Mouse (Mus musculus) heart, embryonic 12.5 days (tissue): ENCODE results near the gene Cemip. TPM values are rescaled to one million over a fixed set of nuclear protein-coding genes. Genes with fewer than 3 reads are reported as not detected.

Experiments
- ATAC-seq: fragments of 200-750 bp; cut with Nextera tagmentation; 2 replicates; pipeline ENCODE4 v1.8.0; 2017; ENCODE audit warnings: moderate TSS enrichment, moderate library complexity; ENCODE audit not compliant: insufficient number of reproducible peaks, low FRiP score
- H3K27ac ChIP-seq: fragments of 300-500 bp; sonication (generic); 2 replicates; pipeline ENCODE4 v1.5.1; 2016; ENCODE audit warnings: mild to moderate bottlenecking, moderate library complexity; ENCODE audit not compliant: poor library complexity, severe bottlenecking
- H3K27me3 ChIP-seq: fragments of 300-500 bp; sonication (generic); replicated peaks from 2 replicates; pipeline ENCODE4 v1.6.1; 2016; ENCODE audit warnings: mild to moderate bottlenecking, moderate library complexity
- H3K36me3 ChIP-seq: fragments of 300-500 bp; sonication (generic); 2 replicates; pipeline ENCODE4 v1.6.1; 2016; ENCODE audit warnings: mild to moderate bottlenecking, moderate library complexity
- H3K4me1 ChIP-seq: fragments of 300-500 bp; sonication (generic); replicated peaks from 2 replicates; pipeline ENCODE4 v1.6.1; 2016; ENCODE audit warnings: mild to moderate bottlenecking
- H3K4me2 ChIP-seq: fragments of 300-500 bp; sonication (generic); 2 replicates; pipeline ENCODE4 v1.6.1; 2016; ENCODE audit warnings: mild to moderate bottlenecking, moderate library complexity
- H3K4me3 ChIP-seq: fragments of 300-500 bp; sonication (generic); 2 replicates; pipeline ENCODE4 v1.5.1; 2016; ENCODE audit warnings: mild to moderate bottlenecking
- H3K9ac ChIP-seq: fragments of 300-500 bp; sonication (generic); 2 replicates; pipeline ENCODE4 v1.6.1; 2016; ENCODE audit warnings: mild to moderate bottlenecking, moderate library complexity
- H3K9me3 ChIP-seq: fragments of 300-500 bp; sonication (generic); replicated peaks from 2 replicates; pipeline ENCODE4 v1.6.1; 2016; ENCODE audit warnings: mild to moderate bottlenecking, moderate library complexity
- WGBS: fragments of 180-500 bp; shearing (Covaris S2); methylation state at CpG from one replicate; pipeline ENCODE4 v1.1.7; 2016; 5-methylcytosine and 5-hydroxymethylcytosine counted together
- polyA plus RNA-seq: library from polyadenylated mRNA; unstranded; fragments of >200 nt; fragmentation: Nextera tagmentation; extraction: Ambion mirVana; gene quantifications from 2 replicates; pipeline ENCODE4 v1.2.1, GENCODE M21; 2016

Cemip gene
- polyA plus RNA-seq, 1 experiment from 2014 or later, result 1.0 TPM

DNA sequence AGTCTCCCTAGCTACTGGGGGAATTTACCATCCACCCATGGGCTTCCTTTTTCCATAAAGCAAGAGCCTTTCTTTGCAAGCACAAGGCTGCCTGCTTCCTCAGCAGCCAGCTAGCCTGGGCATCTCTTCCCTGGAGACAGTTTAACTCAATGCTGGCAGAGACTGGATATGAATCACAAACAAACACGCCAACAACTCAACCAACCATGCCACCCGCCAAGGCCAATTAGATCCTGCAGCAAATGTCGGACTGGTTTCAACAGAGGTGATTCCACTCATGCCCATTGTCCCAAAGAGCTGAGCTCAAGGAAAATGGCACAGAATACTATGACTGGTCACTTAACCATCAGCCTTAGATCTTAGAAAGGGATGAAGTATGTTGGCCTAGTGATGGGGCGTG, 97.0 kb downstream of the Cemip start:
- Histone ChIP-seq H3K9ac (no peak overlapping the region), H3K27ac (no peak overlapping the region), H3K4me1 (no peaks in the 10 kb centered on the region), H3K4me2 (no peak overlapping the region), H3K27me3 (no peaks in the 10 kb centered on the region), H3K36me3 (no peaks in the 10 kb centered on the region), H3K4me3 (no peak overlapping the region), H3K9me3 (no peaks in the 10 kb centered on the region)
- 88% methylated on average over 4 of the region's 4 CpGs for WGBS
- ATAC-seq, result no peak

DNA sequence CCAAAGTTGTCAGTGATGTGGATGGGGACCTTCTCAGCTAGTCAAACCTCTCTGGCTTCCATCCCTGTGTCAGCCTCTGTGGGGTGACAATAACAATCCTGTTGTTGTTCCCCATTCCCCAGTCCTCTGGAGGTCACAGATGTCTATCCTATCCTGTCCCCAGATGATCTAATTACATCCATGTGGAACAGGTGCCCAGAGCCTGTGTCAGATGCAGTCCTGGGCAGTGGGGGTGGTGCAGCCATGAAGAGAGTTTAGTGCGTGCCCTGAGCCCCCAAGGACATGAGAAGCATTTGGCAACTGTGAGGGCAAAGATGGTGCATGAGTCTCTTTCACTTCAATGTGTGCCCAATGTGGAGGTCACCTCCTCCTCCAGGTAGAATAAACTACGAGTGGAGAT, 100.6 kb downstream of the Cemip start:
- H3K27me3 ChIP-seq, result no peaks in the 10 kb centered on the region
- ATAC-seq, result no peak
- WGBS, result 65% methylated on average over 2 of the region's 2 CpGs
- H3K9me3 ChIP-seq, result no peaks in the 10 kb centered on the region
- H3K4me2 ChIP-seq, result no peak overlapping the region
- H3K4me1 ChIP-seq, result no peaks in the 10 kb centered on the region
- H3K27ac ChIP-seq, result no peak overlapping the region
- H3K36me3 ChIP-seq, result no peaks in the 10 kb centered on the region
- no peak overlapping the region for H3K4me3 ChIP-seq
- H3K9ac ChIP-seq, result no peak overlapping the region

DNA sequence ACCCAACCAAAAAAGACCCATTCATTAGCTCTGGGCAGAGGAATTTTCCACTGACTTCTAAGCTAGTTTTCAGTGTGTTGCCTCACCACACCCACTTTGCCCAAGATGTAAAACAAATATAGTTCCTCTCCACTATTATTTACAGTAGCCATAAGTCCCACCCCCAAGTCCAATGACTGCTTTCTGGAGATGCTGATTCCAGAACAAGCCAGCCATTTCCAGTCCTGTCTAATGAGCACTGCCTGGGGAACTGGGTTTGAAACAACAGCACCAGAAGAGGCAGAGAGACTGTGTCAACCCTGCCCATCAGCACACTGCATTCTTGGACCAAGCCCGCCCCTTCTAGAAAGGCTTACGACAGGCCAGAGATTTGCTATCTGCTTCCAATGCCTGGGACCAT, 103.7 kb downstream of the Cemip start:
- H3K4me1 ChIP-seq, result peaks cover 13% of the 10 kb centered on the region
- no peak overlapping the region for H3K4me2 ChIP-seq
- H3K9me3 ChIP-seq, result no peaks in the 10 kb centered on the region
- no peak overlapping the region for H3K9ac ChIP-seq
- no peak overlapping the region for H3K27ac ChIP-seq
- no peaks in the 10 kb centered on the region for H3K27me3 ChIP-seq
- 54% methylated on average over 2 of the region's 2 CpGs for WGBS
- H3K4me3 ChIP-seq, result no peak overlapping the region
- no peaks in the 10 kb centered on the region for H3K36me3 ChIP-seq
- ATAC-seq, result no peak

DNA sequence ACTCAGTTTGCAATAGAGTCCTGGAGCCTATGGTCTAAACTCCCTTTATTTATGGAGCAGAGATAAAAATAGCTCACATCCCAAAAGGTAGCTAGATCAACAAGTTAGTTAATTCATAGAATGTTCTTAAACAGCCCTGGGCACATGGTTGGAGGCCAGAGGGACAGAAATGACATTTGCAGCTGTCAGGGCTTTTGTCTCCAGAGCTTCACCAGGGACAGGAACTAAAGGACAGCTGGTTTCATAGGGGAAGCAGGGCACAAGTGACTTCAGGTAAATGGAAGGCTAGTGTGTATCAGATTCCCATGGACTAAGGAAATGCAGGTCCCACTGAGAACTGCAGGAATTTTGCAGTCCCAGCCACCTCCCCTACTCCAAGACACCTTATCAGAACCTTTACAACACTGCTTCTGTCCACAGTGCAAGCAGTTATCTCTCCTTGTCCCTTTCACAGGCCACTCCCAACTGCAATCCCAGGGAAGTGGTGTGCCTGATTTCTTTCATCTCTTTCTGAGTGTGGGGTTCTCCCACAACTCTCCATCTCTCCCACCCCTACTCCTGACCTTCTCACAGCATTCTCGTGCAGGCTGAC, 107.3 kb downstream of the Cemip start:
- WGBS, result 11% methylated on average over 1 of the region's 1 CpGs
- H3K9ac ChIP-seq, result no peak overlapping the region
- ATAC-seq, result no peak

DNA sequence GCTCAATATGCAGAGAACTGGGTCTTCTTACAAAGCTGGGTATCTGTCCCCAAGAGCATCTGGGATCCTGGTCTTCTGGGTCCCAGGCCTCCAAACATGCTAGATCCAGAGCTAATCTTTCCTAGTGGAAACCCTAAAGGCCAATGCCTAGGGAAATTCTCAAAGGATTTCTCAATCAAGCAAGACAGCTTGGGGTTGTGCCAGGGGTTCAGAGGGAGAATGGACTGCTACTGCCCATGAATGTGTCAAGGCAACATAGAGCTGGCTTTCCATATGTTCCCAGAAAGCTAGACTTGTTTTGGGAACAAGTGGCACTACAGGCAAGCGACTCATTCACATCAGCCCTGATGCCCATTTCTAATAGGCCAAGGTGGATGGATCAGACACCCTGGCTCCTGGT, 107.9 kb downstream of the Cemip start:
- no peaks in the 10 kb centered on the region for H3K9me3 ChIP-seq
- no peak overlapping the region for H3K4me2 ChIP-seq
- no peak overlapping the region for H3K9ac ChIP-seq
- 79% methylated on average over 1 of the region's 1 CpGs for WGBS
- no peak overlapping the region for H3K4me3 ChIP-seq
- H3K27ac ChIP-seq, result no peak overlapping the region
- no peaks in the 10 kb centered on the region; the same call in 1 of the 2 replicates for H3K27me3 ChIP-seq
- peaks cover 13% of the 10 kb centered on the region for H3K4me1 ChIP-seq
- H3K36me3 ChIP-seq, result no peaks in the 10 kb centered on the region
- ATAC-seq, result no peak

More for the DNA sequence above, 107.3 kb downstream of the Cemip start:
- Histone ChIP-seq H3K9me3 (no peaks in the 10 kb centered on the region), H3K36me3 (no peaks in the 10 kb centered on the region), H3K4me2 (no peak overlapping the region), H3K4me3 (no peak overlapping the region), H3K4me1 (peaks cover 13% of the 10 kb centered on the region), H3K27ac (no peak overlapping the region), H3K27me3 (no peaks in the 10 kb centered on the region; the same call in 1 of the 2 replicates)

DNA sequence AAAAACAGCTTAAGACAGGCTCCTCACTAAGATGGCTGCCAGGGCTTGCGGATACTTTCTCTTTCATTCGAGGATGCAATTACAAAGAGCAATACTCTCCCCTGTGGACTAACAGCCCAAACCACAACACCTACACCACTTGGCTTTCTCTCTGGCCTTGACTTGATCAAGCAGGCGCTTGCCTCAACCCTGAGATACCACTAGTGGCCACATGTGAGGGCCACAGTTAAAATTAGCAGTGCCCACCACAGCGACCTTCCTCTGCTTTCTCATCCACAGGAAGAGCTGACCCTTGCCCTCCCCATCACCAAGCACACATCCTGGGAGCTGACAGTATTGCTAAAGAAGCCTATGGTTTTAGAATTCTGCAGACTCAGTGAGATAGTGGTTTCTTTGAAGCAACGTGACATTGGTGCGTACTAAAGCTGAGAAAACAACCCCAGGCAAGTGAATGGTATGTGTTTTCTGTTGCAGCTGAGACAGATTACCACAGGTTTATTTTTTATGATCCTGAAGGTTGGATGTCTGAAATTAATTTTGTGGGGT, 109.8 kb downstream of the Cemip start:
- peaks cover 13% of the 10 kb centered on the region for H3K4me1 ChIP-seq
- H3K4me2 ChIP-seq, result no peak overlapping the region
- ATAC-seq, result no peak
- H3K27me3 ChIP-seq, result no peaks in the 10 kb centered on the region; the same call in 1 of the 2 replicates
- no peak overlapping the region for H3K9ac ChIP-seq
- H3K9me3 ChIP-seq, result no peaks in the 10 kb centered on the region
- H3K36me3 ChIP-seq, result no peaks in the 10 kb centered on the region
- no peak overlapping the region for H3K27ac ChIP-seq
- 74% methylated on average over 6 of the region's 6 CpGs for WGBS
- no peak overlapping the region for H3K4me3 ChIP-seq

DNA sequence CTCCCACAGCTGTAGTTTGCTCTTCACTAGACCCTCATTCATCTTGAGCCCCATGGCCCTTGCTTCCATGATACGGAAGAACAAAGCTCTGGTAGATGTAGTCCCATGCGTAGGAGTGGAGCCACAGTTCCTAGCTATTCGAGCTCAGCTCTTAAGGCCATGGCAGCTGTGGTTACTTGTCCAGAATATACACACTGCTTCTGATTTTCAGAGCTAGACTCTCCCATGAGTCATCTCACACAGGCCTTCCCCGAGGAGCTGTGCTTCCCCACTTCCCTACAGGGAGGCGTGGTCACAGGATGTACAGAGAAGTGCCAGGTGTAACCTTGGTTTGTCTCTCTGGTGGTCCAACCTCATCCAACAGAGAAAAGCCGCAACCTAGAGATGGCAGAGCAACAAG, 111.0 kb downstream of the Cemip start:
- H3K4me3 ChIP-seq, result no peak overlapping the region

DNA sequence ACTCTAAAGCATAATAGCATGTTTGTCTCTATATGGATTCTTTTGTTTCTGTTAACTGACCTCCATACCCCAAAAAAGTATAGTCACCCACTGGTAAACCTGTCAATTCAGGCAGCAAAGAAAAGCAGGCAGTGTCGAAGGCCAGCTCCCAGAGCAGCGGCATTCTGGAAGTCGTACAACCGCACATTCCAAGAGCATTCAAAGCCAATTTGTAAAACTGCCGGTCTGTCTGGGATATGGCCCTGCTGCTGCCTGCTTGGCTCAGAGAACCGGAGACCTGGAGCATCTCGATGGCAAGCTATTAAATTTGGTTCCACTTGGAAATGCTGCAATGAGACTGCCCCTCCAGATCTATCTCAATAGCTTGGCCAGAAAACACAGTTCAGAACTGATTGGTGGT, 113.8 kb downstream of the Cemip start:
- 55% methylated on average over 7 of the region's 7 CpGs for WGBS
- no peak overlapping the region for H3K27ac ChIP-seq
- H3K27me3 ChIP-seq, result no peaks in the 10 kb centered on the region; the same call in 1 of the 2 replicates
- no peak for ATAC-seq
- H3K4me1 ChIP-seq, result no peaks in the 10 kb centered on the region
- no peaks in the 10 kb centered on the region for H3K36me3 ChIP-seq
- H3K4me3 ChIP-seq, result no peak overlapping the region
- H3K4me2 ChIP-seq, result no peak overlapping the region
- no peaks in the 10 kb centered on the region for H3K9me3 ChIP-seq
- H3K9ac ChIP-seq, result no peak overlapping the region

More for the DNA sequence above, 111.0 kb downstream of the Cemip start:
- peaks cover 13% of the 10 kb centered on the region for H3K4me1 ChIP-seq
- no peaks in the 10 kb centered on the region; the same call in 1 of the 2 replicates for H3K27me3 ChIP-seq
- WGBS, result 84% methylated on average over 6 of the region's 6 CpGs
- no peak for ATAC-seq
- no peaks in the 10 kb centered on the region for H3K9me3 ChIP-seq
- H3K9ac ChIP-seq, result no peak overlapping the region
- H3K36me3 ChIP-seq, result no peaks in the 10 kb centered on the region
- H3K4me2 ChIP-seq, result no peak overlapping the region
- H3K27ac ChIP-seq, result no peak overlapping the region

DNA sequence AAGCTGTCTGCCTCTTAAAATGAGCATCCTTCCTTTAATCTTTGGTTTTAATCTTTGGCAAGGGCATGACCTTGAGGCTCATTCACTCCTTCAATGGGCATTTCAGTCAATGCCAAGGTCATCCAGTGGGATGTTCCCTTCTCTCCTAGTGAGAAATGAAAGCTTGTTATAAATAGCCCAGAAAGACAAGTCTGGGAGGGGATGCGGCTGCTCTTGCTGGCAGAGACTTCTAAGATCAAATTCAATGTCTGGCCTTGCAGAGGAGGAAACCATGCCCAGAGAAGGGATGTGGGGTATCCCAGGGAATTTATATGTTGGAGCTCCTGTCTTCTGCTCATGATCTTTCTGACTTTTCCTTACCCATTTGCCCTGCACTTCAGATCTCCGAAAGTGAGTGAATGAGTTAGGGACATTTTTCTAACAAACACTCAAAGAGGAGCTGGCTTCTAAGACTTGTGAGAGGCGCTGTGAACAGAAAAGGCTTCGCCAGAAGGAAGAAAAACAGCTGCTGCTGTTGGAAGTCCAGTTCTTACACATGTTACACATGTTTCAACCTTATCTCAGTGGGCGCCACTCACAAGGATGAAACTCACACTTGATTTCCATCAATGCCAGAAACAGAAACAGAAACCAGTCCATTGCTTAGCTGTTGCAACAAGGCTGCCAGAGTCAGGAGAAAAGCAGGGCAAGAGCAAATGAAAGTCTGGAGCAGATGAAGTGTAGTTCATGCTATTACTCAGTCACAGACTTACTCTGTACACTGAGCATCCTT, 120.1 kb downstream of the Cemip start:
- ATAC-seq, result no peak
- no peaks in the 10 kb centered on the region for H3K27me3 ChIP-seq
- WGBS, result 67% methylated on average over 5 of the region's 5 CpGs
- H3K4me3 ChIP-seq, result no peak overlapping the region
- H3K27ac ChIP-seq, result no peak overlapping the region
- no peak overlapping the region for H3K9ac ChIP-seq
- H3K36me3 ChIP-seq, result no peaks in the 10 kb centered on the region
- peaks cover 8% of the 10 kb centered on the region; the same call in 1 of the 2 replicates for H3K4me1 ChIP-seq
- H3K4me2 ChIP-seq, result no peak overlapping the region
- H3K9me3 ChIP-seq, result no peaks in the 10 kb centered on the region

DNA sequence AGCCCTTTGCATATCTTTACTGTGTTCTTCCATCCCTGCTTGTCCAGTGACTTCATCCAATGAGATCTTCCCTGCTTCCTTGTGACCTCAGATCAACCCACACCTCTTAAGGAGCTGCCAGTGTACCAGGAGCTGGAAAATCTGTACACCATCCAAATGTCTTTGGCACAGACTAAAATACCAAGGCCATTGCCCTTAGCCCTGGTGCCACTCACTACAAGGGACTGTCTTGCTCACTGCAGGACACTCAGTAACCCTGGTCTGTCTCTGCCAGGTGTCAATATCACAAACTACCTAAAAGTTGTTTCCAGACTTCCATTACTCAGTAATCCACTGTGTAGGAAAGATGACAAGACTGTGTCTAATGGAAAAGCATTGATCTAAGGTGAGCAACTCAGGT, 121.1 kb downstream of the Cemip start:
- H3K4me1 ChIP-seq, result peaks cover 8% of the 10 kb centered on the region; the same call in 1 of the 2 replicates
- H3K9me3 ChIP-seq, result no peaks in the 10 kb centered on the region
- no peak overlapping the region for H3K4me2 ChIP-seq
- no peak overlapping the region for H3K9ac ChIP-seq
- H3K36me3 ChIP-seq, result no peaks in the 10 kb centered on the region
- no peak overlapping the region for H3K27ac ChIP-seq
- ATAC-seq, result no peak
- no peak overlapping the region for H3K4me3 ChIP-seq
- no peaks in the 10 kb centered on the region for H3K27me3 ChIP-seq

DNA sequence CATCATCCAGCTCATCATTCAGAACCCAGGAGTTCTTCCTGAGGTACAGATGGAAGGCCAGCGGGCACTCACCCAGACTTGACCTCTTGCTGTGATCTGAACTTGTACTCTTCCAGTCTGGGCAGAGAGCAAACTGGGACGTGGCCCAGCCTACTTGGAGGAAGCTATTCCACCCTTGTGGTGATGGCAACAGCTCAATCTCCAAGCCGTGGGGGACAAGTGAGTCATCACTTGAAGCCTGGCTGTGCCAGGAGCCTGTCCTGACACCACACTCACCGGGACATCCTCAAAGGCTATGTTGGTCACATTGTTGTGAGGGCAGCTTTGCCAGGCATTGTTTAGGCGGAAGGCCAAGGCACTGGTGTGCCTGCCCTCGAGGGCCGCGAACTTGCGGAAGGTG, 133.8 kb downstream of the Cemip start:
- Histone ChIP-seq H3K27me3 (0 out of 2 replicates have a peak, but pooled peaks cover 3% of the 10 kb centered on the region), H3K36me3 (no peaks in the 10 kb centered on the region), H3K4me2 (no peak overlapping the region), H3K9me3 (no peaks in the 10 kb centered on the region), H3K27ac (no peak overlapping the region), H3K4me3 (no peak overlapping the region), H3K4me1 (peaks cover 32% of the 10 kb centered on the region), H3K9ac (no peak overlapping the region)
- 83% methylated on average over 9 of the region's 9 CpGs for WGBS
- ATAC-seq, result no peak
